Mouse (Mus musculus): Measurements from ENCODE around the gene Fbxl21. TPM values are rescaled to one million over a fixed set of nuclear protein-coding genes. Genes with fewer than 3 reads are reported as not detected.

Gene Fbxl21
- polyA plus RNA-seq, 1 experiment from 2014 or later = 0.92 TPM

DNA sequence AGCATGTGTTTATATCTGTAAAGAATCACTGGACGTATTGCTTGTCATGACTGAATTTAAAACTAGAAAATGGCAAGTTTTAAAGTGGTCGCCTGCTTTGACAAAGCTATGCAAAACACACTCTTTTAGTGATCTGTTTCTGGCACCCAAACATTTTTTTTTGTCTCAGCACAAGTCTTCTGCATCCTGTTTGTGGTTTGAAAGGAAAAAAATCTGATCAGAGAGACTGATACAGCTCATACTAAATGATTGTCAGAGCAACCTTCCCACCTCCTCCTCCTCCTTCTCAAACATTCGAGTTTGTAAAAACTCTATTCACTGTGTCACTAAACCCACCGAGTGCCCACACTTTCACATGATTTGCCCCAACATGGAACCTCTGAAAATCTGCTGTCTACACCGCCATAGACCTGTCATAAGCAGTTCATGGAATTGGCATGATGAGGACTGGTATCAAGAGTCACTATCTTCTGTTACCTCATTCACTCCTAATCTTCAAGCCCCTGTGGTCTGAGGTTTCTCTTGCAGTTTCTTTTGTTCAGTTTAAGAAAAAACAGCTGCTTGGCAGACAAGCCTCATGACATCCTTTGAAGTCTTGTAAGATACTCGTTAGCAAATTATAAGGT is 15.3 kb upstream of the Fbxl21 start:
- 67% methylated on average over 6 of the region's 6 CpGs for WGBS

DNA sequence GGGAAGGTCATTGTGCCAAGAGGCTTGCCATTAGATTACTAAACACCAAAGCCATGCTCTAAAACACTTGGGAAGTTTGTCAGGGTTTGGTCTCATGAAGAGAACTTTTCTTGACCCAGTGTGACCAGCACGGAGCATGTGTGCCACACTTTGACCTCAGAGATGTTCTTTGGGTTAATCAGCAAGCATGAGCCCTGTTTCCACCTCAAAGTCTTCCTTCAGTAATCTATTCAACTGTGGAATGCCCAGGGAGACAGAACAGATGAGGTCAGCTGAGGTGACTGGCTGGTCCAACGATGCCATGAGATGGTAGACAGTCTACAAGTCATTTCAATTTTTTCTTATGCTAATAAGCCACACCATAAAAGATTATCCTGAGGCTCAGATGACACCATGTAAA is 12.5 kb upstream of the Fbxl21 start:
- Histone ChIP-seq H3K27me3 (no peaks in the 10 kb centered on the region), H3K36me3 (no peaks in the 10 kb centered on the region), H3K4me1 (replicated peaks) (no peaks in the 10 kb centered on the region), H3K27ac (no peak overlapping the region), H3K9ac (no peak overlapping the region), H3K4me2 (no peak overlapping the region), H3K4me3 (no peak overlapping the region), H3K9me3 (replicated peaks) (no peaks in the 10 kb centered on the region)
- no peak for ATAC-seq (replicated peaks; ENCODE audit: insufficient number of reproducible peaks, insufficient read depth, low FRiP score, low read depth)
- WGBS = 79% methylated on average over 2 of the region's 2 CpGs

More for the DNA sequence above, 15.3 kb upstream of the Fbxl21 start:
- H3K4me3 ChIP-seq = no peak overlapping the region
- H3K36me3 ChIP-seq = no peaks in the 10 kb centered on the region
- H3K27me3 ChIP-seq = no peaks in the 10 kb centered on the region; the same call in 1 of the 2 replicates
- no peak overlapping the region for H3K9ac ChIP-seq
- H3K9me3 ChIP-seq (replicated peaks) = no peaks in the 10 kb centered on the region
- H3K27ac ChIP-seq = no peak overlapping the region
- ATAC-seq (replicated peaks; ENCODE audit: insufficient number of reproducible peaks, insufficient read depth, low FRiP score, low read depth) = no peak
- no peaks in the 10 kb centered on the region for H3K4me1 ChIP-seq (replicated peaks)
- H3K4me2 ChIP-seq = no peak overlapping the region

DNA sequence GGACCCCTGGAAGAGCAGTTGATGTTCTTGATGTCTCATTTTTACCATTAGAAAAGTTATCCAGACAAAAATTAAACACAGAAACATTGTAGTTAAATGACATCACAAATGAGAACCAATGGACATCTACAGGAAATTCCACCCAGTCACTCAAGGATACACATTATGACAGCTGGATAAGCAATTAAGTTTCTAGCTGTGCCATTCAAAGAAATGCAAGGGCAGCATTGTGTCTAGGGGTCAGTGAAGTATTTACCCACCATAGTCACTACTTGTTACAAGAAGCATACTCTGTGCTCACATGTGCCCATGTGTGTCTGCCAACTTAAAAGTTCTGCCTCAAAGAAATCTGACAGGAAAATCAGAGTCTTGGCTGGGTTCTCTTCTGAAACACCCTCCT is 8.7 kb upstream of the Fbxl21 start:
- Histone ChIP-seq H3K4me1 (replicated peaks) (no peaks in the 10 kb centered on the region), H3K9me3 (replicated peaks) (no peaks in the 10 kb centered on the region), H3K27me3 (no peaks in the 10 kb centered on the region), H3K4me3 (no peak overlapping the region), H3K9ac (no peak overlapping the region), H3K27ac (no peak overlapping the region), H3K36me3 (no peaks in the 10 kb centered on the region), H3K4me2 (no peak overlapping the region)
- no peak for ATAC-seq (replicated peaks; ENCODE audit: insufficient number of reproducible peaks, insufficient read depth, low FRiP score, low read depth)

DNA sequence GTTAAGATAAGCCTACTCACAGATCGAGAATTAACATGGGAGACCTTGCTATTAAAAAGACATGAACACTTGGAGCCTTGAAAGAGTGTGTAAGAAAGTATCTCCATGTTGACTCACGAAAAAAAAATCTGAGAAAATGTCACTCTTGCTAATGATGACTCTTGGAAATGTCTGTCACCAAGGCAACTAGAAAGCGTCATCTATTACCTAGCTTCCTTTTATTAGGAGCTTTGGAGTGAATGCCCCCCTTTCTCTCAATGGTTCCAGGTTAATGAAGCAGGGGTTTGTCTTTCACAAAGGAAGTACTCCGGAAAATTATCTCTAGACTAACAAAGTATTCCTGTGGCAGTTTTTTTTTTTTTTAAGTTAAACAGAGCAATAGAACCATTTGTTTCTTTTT is 6.0 kb upstream of the Fbxl21 start:
- Histone ChIP-seq H3K9me3 (replicated peaks) (no peaks in the 10 kb centered on the region), H3K4me3 (no peak overlapping the region), H3K27me3 (no peaks in the 10 kb centered on the region), H3K9ac (no peak overlapping the region), H3K36me3 (no peaks in the 10 kb centered on the region), H3K4me2 (no peak overlapping the region), H3K4me1 (replicated peaks) (no peaks in the 10 kb centered on the region), H3K27ac (no peak overlapping the region)
- no peak for ATAC-seq (replicated peaks; ENCODE audit: insufficient number of reproducible peaks, insufficient read depth, low FRiP score, low read depth)
- 59% methylated on average over 4 of the region's 4 CpGs for WGBS

DNA sequence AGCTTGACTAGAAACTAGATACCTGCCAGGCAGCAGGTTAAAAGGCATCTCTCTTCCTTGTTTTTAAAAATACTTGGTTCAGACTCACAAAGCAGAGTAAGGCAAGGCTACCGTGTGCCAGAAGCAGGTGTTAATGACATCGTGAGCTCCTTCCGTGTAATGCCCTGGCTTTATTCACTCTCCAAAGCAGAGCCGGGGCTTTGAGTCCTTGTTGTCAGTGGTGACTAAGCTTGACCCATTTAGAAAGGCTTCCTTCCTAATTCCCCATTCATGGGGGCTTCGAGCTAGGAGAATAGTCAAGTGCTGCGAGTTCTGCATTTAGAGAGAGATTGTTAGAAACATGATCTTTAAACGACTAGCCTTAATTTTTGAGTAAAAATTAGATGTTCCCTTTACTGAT is 5.5 kb upstream of the Fbxl21 start:
- Histone ChIP-seq H3K9me3 (replicated peaks) (no peaks in the 10 kb centered on the region), H3K36me3 (no peaks in the 10 kb centered on the region), H3K4me3 (no peak overlapping the region), H3K4me1 (replicated peaks) (no peaks in the 10 kb centered on the region), H3K27me3 (no peaks in the 10 kb centered on the region), H3K9ac (no peak overlapping the region), H3K27ac (no peak overlapping the region), H3K4me2 (no peak overlapping the region)
- 55% methylated on average over 7 of the region's 7 CpGs for WGBS
- no peak for ATAC-seq (replicated peaks; ENCODE audit: insufficient number of reproducible peaks, insufficient read depth, low FRiP score, low read depth)

DNA sequence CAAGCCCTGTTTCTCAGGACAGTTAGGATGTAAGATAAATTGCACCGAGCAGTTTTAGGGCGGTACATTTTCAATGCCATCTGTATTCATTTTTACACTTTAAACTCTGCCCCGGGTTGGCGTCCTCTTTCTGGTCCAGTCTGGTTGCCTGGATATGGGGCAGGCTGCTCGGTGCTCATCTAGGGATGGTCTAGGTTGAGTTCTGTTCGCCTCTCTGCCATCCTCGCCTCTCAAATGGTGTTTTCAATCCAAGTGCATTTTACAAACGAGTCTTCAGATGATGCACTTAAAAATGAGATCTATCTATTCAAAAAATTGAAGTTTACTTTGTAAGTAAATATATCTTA is 522 bp downstream of the Fbxl21 start:
- WGBS = 6% methylated on average over 8 of the region's 8 CpGs
- no peak overlapping the region for H3K27ac ChIP-seq

DNA sequence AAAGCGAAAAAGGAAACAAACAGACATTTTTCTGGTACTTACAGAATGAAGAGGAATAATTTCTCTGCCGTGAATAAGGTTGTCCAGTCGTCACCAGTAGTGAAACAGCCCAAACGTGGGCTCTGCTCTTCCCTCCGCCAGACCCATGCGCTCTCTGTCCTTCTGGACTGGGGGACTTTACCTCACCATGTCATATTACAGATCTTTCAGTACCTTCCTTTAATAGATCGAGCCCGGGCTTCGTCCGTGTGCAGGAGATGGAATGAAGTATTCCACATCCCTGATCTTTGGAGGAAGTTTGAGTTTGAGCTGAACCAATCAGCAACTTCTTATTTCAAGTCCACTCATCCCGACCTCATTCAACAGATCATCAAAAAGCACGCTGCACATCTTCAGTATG is 4.6 kb downstream of the Fbxl21 start:
- no peaks in the 10 kb centered on the region for H3K27me3 ChIP-seq
- peaks cover 5% of the 10 kb centered on the region for H3K4me1 ChIP-seq (replicated peaks)
- no peak overlapping the region for H3K4me2 ChIP-seq
- no peak overlapping the region for H3K9ac ChIP-seq
- ATAC-seq (replicated peaks; ENCODE audit: insufficient number of reproducible peaks, insufficient read depth, low FRiP score, low read depth) = no peak
- WGBS = 75% methylated on average over 12 of the region's 12 CpGs
- H3K9me3 ChIP-seq (replicated peaks) = no peaks in the 10 kb centered on the region
- H3K4me3 ChIP-seq = no peak overlapping the region
- H3K36me3 ChIP-seq = no peaks in the 10 kb centered on the region
- H3K27ac ChIP-seq = no peak overlapping the region

More for the DNA sequence above, 522 bp downstream of the Fbxl21 start:
- H3K4me1 ChIP-seq (replicated peaks) = peaks cover 5% of the 10 kb centered on the region
- H3K9ac ChIP-seq = peak overlapping the region; percentile 66
- H3K27me3 ChIP-seq = no peaks in the 10 kb centered on the region
- no peak for ATAC-seq (replicated peaks; ENCODE audit: insufficient number of reproducible peaks, insufficient read depth, low FRiP score, low read depth)
- H3K9me3 ChIP-seq (replicated peaks) = no peaks in the 10 kb centered on the region
- H3K4me3 ChIP-seq = peak overlapping the region; percentile 70
- peak overlapping the region; percentile 93 for H3K4me2 ChIP-seq
- no peaks in the 10 kb centered on the region for H3K36me3 ChIP-seq

DNA sequence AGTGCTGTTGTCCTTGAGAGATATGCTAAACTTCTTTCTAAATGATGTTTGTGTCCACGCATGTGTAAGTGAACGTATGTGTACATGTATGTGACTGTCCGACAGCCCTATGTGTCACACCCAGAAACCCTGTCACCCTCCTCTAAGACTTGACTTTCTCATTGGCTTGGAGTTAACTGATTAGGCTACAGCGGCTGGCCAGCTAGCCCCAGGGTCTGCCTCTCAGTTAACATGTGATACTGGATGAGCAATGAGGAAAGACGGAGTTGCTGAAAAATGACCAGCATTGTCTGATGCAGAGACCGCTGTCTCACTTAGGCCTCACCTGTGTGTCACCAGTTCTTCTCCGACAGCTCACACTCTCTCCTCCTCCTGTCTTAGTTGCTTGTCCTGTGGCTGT is 5.6 kb downstream of the Fbxl21 start:
- Histone ChIP-seq H3K9ac (no peak overlapping the region), H3K4me1 (replicated peaks) (peaks cover under 1% of the 10 kb centered on the region), H3K4me2 (no peak overlapping the region), H3K9me3 (replicated peaks) (no peaks in the 10 kb centered on the region), H3K27me3 (no peaks in the 10 kb centered on the region), H3K36me3 (no peaks in the 10 kb centered on the region), H3K27ac (no peak overlapping the region), H3K4me3 (no peak overlapping the region)
- 90% methylated on average over 7 of the region's 7 CpGs for WGBS
- ATAC-seq (replicated peaks; ENCODE audit: insufficient number of reproducible peaks, insufficient read depth, low FRiP score, low read depth) = no peak

DNA sequence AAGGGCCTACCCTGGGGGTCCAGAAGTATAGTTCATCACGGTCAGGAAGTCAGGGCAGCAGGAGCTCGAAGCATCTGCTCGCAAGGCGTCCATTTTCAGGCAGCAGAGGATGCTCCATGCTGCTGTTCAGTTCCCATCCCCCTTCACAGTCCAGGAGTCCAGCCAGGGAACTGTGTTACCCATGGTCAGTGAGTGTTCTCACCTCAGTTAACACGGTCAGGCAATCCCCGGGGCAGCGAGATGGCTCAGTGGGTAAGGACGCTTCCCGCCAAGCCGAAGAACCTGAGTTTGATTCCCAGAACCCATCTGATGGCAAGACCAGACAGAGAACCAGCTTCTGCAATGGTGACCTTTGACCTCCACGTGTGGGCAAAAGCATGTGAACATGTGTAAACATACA is 6.0 kb downstream of the Fbxl21 start:
- Histone ChIP-seq H3K36me3 (no peaks in the 10 kb centered on the region), H3K4me3 (no peak overlapping the region), H3K4me1 (replicated peaks) (no peaks in the 10 kb centered on the region), H3K9me3 (replicated peaks) (no peaks in the 10 kb centered on the region), H3K27me3 (no peaks in the 10 kb centered on the region), H3K27ac (no peak overlapping the region), H3K4me2 (no peak overlapping the region), H3K9ac (no peak overlapping the region)
- 86% methylated on average over 11 of the region's 11 CpGs for WGBS
- ATAC-seq (replicated peaks; ENCODE audit: insufficient number of reproducible peaks, insufficient read depth, low FRiP score, low read depth) = no peak

DNA sequence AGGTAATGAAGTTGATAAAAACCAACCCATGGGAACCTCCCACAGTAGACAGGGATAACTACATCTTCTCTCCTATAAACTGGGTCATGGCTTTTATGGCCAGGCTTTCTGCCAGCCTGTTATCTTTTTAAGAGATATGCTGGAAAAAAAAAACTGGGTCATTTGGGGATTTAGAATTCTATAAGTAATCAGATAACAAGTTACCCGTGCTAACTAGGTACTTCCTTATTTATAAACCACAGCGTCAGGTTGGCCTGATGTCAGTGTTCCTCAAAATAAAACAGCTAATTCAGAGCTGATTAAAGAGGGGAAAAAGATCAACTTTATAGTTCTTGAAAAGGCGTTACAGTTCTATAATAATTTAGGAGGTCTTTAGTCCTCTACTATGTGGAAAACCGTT is 6.8 kb downstream of the Fbxl21 start:
- Histone ChIP-seq H3K4me1 (replicated peaks) (no peaks in the 10 kb centered on the region), H3K4me2 (no peak overlapping the region), H3K4me3 (no peak overlapping the region), H3K27me3 (no peaks in the 10 kb centered on the region), H3K9ac (no peak overlapping the region), H3K9me3 (replicated peaks) (no peaks in the 10 kb centered on the region), H3K27ac (no peak overlapping the region), H3K36me3 (no peaks in the 10 kb centered on the region)
- WGBS = 60% methylated on average over 4 of the region's 4 CpGs
- ATAC-seq (replicated peaks; ENCODE audit: insufficient number of reproducible peaks, insufficient read depth, low FRiP score, low read depth) = no peak

DNA sequence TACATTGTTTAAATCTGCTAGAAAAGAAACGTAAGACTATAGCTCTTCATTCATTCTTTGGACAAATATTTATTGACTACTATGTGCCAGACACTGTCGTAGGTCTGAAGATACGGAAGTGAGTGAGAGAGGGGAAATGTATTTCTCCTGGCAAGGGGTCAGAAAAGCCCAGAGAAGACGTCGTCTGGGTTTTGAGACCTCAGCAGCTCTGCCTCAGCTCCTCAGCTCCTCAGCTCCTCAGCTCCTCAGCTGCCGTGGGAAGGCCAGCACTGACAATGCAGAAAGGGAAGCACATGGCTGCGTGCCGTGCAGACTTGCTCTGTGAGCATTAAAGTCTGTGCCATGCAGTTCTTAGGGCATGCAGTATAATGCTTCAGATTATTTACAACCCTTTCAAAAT is 7.4 kb downstream of the Fbxl21 start:
- no peak for ATAC-seq (replicated peaks; ENCODE audit: insufficient number of reproducible peaks, insufficient read depth, low FRiP score, low read depth)
- Histone ChIP-seq H3K27me3 (no peaks in the 10 kb centered on the region), H3K4me1 (replicated peaks) (no peaks in the 10 kb centered on the region), H3K9me3 (replicated peaks) (no peaks in the 10 kb centered on the region), H3K27ac (no peak overlapping the region), H3K9ac (no peak overlapping the region), H3K4me3 (no peak overlapping the region), H3K4me2 (no peak overlapping the region), H3K36me3 (no peaks in the 10 kb centered on the region)
- 44% methylated on average over 8 of the region's 8 CpGs for WGBS

DNA sequence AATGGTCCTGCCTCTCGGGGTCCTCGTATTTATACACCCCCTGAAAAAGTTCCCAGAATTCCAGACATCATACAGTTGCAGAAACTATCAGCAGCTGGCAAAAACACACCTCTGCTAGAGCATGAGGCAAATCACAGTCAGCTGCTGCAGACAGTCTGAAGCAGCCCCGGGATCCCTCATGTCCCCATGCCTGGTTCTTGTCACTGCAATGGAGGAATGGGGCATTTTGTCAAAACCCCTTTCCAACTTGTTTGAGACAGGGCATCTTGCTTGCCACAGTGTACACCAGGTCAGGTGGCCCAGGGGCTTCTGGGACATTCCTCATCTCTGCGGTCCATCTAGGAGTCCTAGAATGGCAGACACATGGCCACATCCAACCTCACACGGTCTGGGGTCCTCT is 12.7 kb downstream of the Fbxl21 start:
- Histone ChIP-seq H3K27ac (no peak overlapping the region), H3K9ac (no peak overlapping the region), H3K4me2 (no peak overlapping the region), H3K36me3 (no peaks in the 10 kb centered on the region), H3K9me3 (replicated peaks) (no peaks in the 10 kb centered on the region), H3K27me3 (no peaks in the 10 kb centered on the region), H3K4me3 (no peak overlapping the region), H3K4me1 (replicated peaks) (no peaks in the 10 kb centered on the region)
- 71% methylated on average over 5 of the region's 5 CpGs for WGBS
- ATAC-seq (replicated peaks; ENCODE audit: insufficient number of reproducible peaks, insufficient read depth, low FRiP score, low read depth) = no peak

Measured in heart, embryonic 15.5 days (tissue).